Mouse (Mus musculus) bone marrow macrophage, adult 2 months (primary cell): ENCODE data around the gene Lrrc8e. TPM values are rescaled to one million over a fixed set of nuclear protein-coding genes. Genes with fewer than 3 reads are reported as not detected.

ENCODE experiments used
- H3K27ac ChIP-seq: 2 replicates; pipeline ENCODE4 v1.5.1; 2012; ENCODE audit warnings: low read depth, low read length; ENCODE audit not compliant: insufficient read depth
- H3K4me1 ChIP-seq: 2 replicates; pipeline ENCODE4 v1.6.1; 2012; ENCODE audit warnings: low read length; ENCODE audit not compliant: control insufficient read depth, insufficient read depth
- H3K4me3 ChIP-seq: 2 replicates; pipeline ENCODE4 v1.5.1; 2012; ENCODE audit warnings: mild to moderate bottlenecking, low read length, moderate library complexity; ENCODE audit not compliant: insufficient read depth
- CTCF ChIP-seq: IDR thresholded peaks from 2 replicates; pipeline ENCODE4 v1.5.1; 2012; ENCODE audit warnings: low read depth, mild to moderate bottlenecking, low read length, moderate library complexity
- POLR2A ChIP-seq: IDR thresholded peaks from 2 replicates; pipeline ENCODE4 v1.6.1; 2012; ENCODE audit warnings: mild to moderate bottlenecking, low read depth, low read length, borderline replicate concordance
- polyA plus RNA-seq: library from polyadenylated mRNA; stranded (reverse); fragments of >200 nt; gene quantifications from 2 replicates; pipeline ENCODE4 v1.2.4, GENCODE M21; 2012; ENCODE audit not compliant: missing spikeins, insufficient read depth, insufficient read length

Gene Lrrc8e
- polyA plus RNA-seq, 1 experiment, result not detected

GRCm38 (mm10) chr8:4275275-4276110 is 48.9 kb downstream of the Lrrc8e start, which contains the start of gene Timm44:
Gene Timm44 (minus strand): TSS chr8:4275913.
- peaks cover 8% of the 10 kb centered on the region for H3K4me1 ChIP-seq
- TF ChIP-seq CTCF (no peak), POLR2A (no peak)
- H3K27ac ChIP-seq, result peak within 1 kb of the TSS; percentile 52
- H3K4me3 ChIP-seq, result peak within 1 kb of the TSS; percentile 93

GRCm38 (mm10) chr8:4276111-4276465 is 49.5 kb downstream of the Lrrc8e start:
- TF ChIP-seq POLR2A, result no peak
- no peak for TF ChIP-seq CTCF
- peaks cover 8% of the 10 kb centered on the region for H3K4me1 ChIP-seq
- H3K4me3 ChIP-seq, result peak overlapping the region; percentile 93
- H3K27ac ChIP-seq, result no peak overlapping the region

Other genes starting within 250 kb of the Lrrc8e start
- not detected in 2 replicates for gene Cd209f, start 121.0 kb upstream of the Lrrc8e start, polyA plus RNA-seq
- not detected in 2 replicates for gene Cd209g, start 92.7 kb upstream of the Lrrc8e start, polyA plus RNA-seq
- 9.9 and 11.7 TPM in 2 replicates for gene Evi5l, start 60.3 kb upstream of the Lrrc8e start, polyA plus RNA-seq
- not detected in 2 replicates for gene Prr36, start 9.4 kb upstream of the Lrrc8e start, polyA plus RNA-seq
- 75.4 and 77.0 TPM in 2 replicates for gene Map2k7, start 11.9 kb downstream of the Lrrc8e start, polyA plus RNA-seq
- gene Gm49320, start 12.0 kb downstream of the Lrrc8e start, polyA plus RNA-seq, result not detected in 2 replicates
- 3.6 and 4.4 TPM in 2 replicates for gene Tgfbr3l, start 21.4 kb downstream of the Lrrc8e start, polyA plus RNA-seq
- 17.6 and 20.7 TPM in 2 replicates for gene Snapc2, start 26.3 kb downstream of the Lrrc8e start, polyA plus RNA-seq
- gene Ctxn1, start 32.4 kb downstream of the Lrrc8e start, polyA plus RNA-seq, result 0.67 and 0.76 TPM in 2 replicates
- gene Timm44, start 49.1 kb downstream of the Lrrc8e start, polyA plus RNA-seq, result 55.0 and 65.8 TPM in 2 replicates
- 10.5 and 14.3 TPM in 2 replicates for gene Ccl25, start 98.4 kb downstream of the Lrrc8e start, polyA plus RNA-seq
- 55.7 and 57.1 TPM in 2 replicates for gene Elavl1, start 98.6 kb downstream of the Lrrc8e start, polyA plus RNA-seq